Comparison of ENCODE assay signal across 18 mouse cellular contexts in genomic region chr2:6723602-6724001, GRCm38 (mm10).
A peak's percentile ranks its signal among the peaks of the same experiment; 100 is the strongest.
DNase-seq lines count a peak whose midpoint lies in the region; ATAC-seq and TF ChIP-seq lines count a peak whose summit lies in the region.
"Had no signal": no experiment of that assay in that cellular context is flagged by ENCODE, and none has a peak within 500 bp of the region (broad histone marks: within the 10 kb centered on the region; RNA-seq: fewer than 3 reads in every experiment).

No protein-coding gene starts in this region.

- TF ChIP-seq POLR2A in spleen, adult 2 months (IDR thresholded peaks at IDR 0.05; ENCODE audit: low read depth, low read length): no peak
- TF ChIP-seq POLR2A in small intestine, adult 2 months (IDR thresholded peaks at IDR 0.05; ENCODE audit: low read depth, low read length): no peak
- no peak for TF ChIP-seq POLR2A in thymus, adult 2 months (IDR thresholded peaks at IDR 0.05; ENCODE audit: control insufficient read depth, extremely low read depth, insufficient read depth, low read length, poor library complexity)

- H3K9me3 ChIP-seq in liver, embryonic 13.5 days (replicated peaks): no peaks in the 10 kb centered on the region
- no peaks in the 10 kb centered on the region for H3K9me3 ChIP-seq in hindbrain, embryonic 16.5 days (ENCODE audit: control insufficient read depth, low read length)
- H3K9me3 ChIP-seq: embryonic facial prominence, embryonic 15.5 days; limb, embryonic 15.5 days; midbrain, embryonic 12.5 days had no signal

- no peak overlapping the region for H3K4me2 ChIP-seq in liver, embryonic 13.5 days
- H3K4me2 ChIP-seq in hindbrain, embryonic 16.5 days (ENCODE audit: low read length): no peak overlapping the region
- H3K4me2 ChIP-seq: embryonic facial prominence, embryonic 15.5 days; heart, embryonic 11.5 days; hindbrain, embryonic 14.5 days; limb, embryonic 15.5 days; midbrain, embryonic 12.5 days had no signal

- H3K4me1 ChIP-seq in spleen, adult 2 months (ENCODE audit: control insufficient read depth, insufficient read depth, insufficient read length): peaks cover 15% of the 10 kb centered on the region; the same call in 1 of the 2 replicates
- H3K4me1 ChIP-seq in liver, embryonic 13.5 days (replicated peaks): peaks cover 8% of the 10 kb centered on the region
- peaks cover 7% of the 10 kb centered on the region for H3K4me1 ChIP-seq in small intestine, adult 2 months (ENCODE audit: control insufficient read depth, insufficient read depth, insufficient read length, low read length)
- H3K4me1 ChIP-seq in hindbrain, embryonic 16.5 days (ENCODE audit: control insufficient read depth, insufficient read depth, low read depth, low read length): peaks cover 32% of the 10 kb centered on the region
- H3K4me1 ChIP-seq in thymus, adult 2 months (replicated peaks; ENCODE audit: control insufficient read depth, insufficient read depth, low read length): peaks cover 4% of the 10 kb centered on the region

- ATAC-seq in liver, embryonic 13.5 days (ENCODE audit: low read depth): 0 out of 2 replicates have a peak, but pooled peaks have one; percentile 34
- no peak for ATAC-seq in hindbrain, embryonic 16.5 days
- ATAC-seq: Patski had no signal

- no peak for TF ChIP-seq CTCF in spleen, adult 2 months (IDR thresholded peaks at IDR 0.05; ENCODE audit: extremely low read depth, insufficient read depth, insufficient read length, insufficient replicate concordance)
- no peak for TF ChIP-seq CTCF in small intestine, adult 2 months (IDR thresholded peaks at IDR 0.05; ENCODE audit: extremely low read depth, insufficient read length, insufficient replicate concordance, low read depth, low read length)
- no peak for TF ChIP-seq CTCF in thymus, adult 2 months (IDR thresholded peaks at IDR 0.05; ENCODE audit: borderline replicate concordance, control insufficient read depth, extremely low read depth, insufficient read depth, low read length, poor library complexity)

- peak; percentile 48 to 77 for DNase-seq in spleen, adult 2 months (ENCODE audit: low read depth in 1 of 2, low spot score in 2 of 2)
- DNase-seq in spleen, adult 18-20 months: no peak
- DNase-seq in Muller cell, postnatal 12 days (ENCODE audit: inconsistent ontology term): peak; percentile 56
- no peak for DNase-seq in liver, embryonic 13.5 days
- DNase-seq in thymus, adult 2 months: no peak
- no peak for DNase-seq in adrenal gland, postnatal 10 days
- DNase-seq: cerebellum, postnatal 10 days; kidney, postnatal 10 days; right cerebral cortex, postnatal 4 days; thymus, postnatal 4 days had no signal

- no peak overlapping the region for H3K4me3 ChIP-seq in spleen, adult 2 months (ENCODE audit: extremely low read depth, insufficient read depth, insufficient read length)
- no peak overlapping the region for H3K4me3 ChIP-seq in liver, embryonic 13.5 days (replicated peaks)
- no peak overlapping the region for H3K4me3 ChIP-seq in small intestine, adult 2 months (ENCODE audit: low read depth, low read length)
- H3K4me3 ChIP-seq in hindbrain, embryonic 16.5 days (ENCODE audit: low read length): no peak overlapping the region
- H3K4me3 ChIP-seq in thymus, adult 2 months (ENCODE audit: control insufficient read depth, insufficient read depth, low read length): no peak overlapping the region
- H3K4me3 ChIP-seq: embryonic facial prominence, embryonic 15.5 days; limb, embryonic 15.5 days; midbrain, embryonic 12.5 days had no signal

- H3K36me3 ChIP-seq in spleen, adult 2 months (ENCODE audit: control insufficient read depth, insufficient read depth, low read length): no peaks in the 10 kb centered on the region
- H3K36me3 ChIP-seq in liver, embryonic 13.5 days: no peaks in the 10 kb centered on the region
- H3K36me3 ChIP-seq in small intestine, adult 2 months (ENCODE audit: control insufficient read depth, insufficient read depth, low read length): no peaks in the 10 kb centered on the region
- no peaks in the 10 kb centered on the region for H3K36me3 ChIP-seq in hindbrain, embryonic 16.5 days (ENCODE audit: control insufficient read depth, insufficient read depth, low read length)
- H3K36me3 ChIP-seq in thymus, adult 2 months (ENCODE audit: control insufficient read depth, insufficient read depth, low read length): no peaks in the 10 kb centered on the region
- H3K36me3 ChIP-seq: embryonic facial prominence, embryonic 15.5 days; limb, embryonic 15.5 days; midbrain, embryonic 12.5 days had no signal

- H3K27me3 ChIP-seq in spleen, adult 2 months (ENCODE audit: control insufficient read depth, insufficient read depth, low read length): no peaks in the 10 kb centered on the region
- H3K27me3 ChIP-seq in liver, embryonic 13.5 days: no peaks in the 10 kb centered on the region
- H3K27me3 ChIP-seq in small intestine, adult 2 months (ENCODE audit: control insufficient read depth, insufficient read depth, low read length): no peaks in the 10 kb centered on the region
- H3K27me3 ChIP-seq in hindbrain, embryonic 16.5 days (replicated peaks; ENCODE audit: control insufficient read depth, insufficient read depth, low read length): no peaks in the 10 kb centered on the region
- H3K27me3 ChIP-seq in thymus, adult 2 months (ENCODE audit: control insufficient read depth, insufficient read depth, low read length): no peaks in the 10 kb centered on the region
- H3K27me3 ChIP-seq: embryonic facial prominence, embryonic 15.5 days; limb, embryonic 15.5 days; midbrain, embryonic 12.5 days; Patski had no signal

- H3K27ac ChIP-seq in spleen, adult 2 months (ENCODE audit: insufficient read depth, low read length): peak overlapping the region; percentile 46
- H3K27ac ChIP-seq in liver, embryonic 13.5 days: no peak overlapping the region
- H3K27ac ChIP-seq in small intestine, adult 2 months (ENCODE audit: insufficient read depth, low read depth, low read length): peak overlapping the region; percentile 65; the same call in 1 of the 2 replicates
- H3K27ac ChIP-seq in hindbrain, embryonic 16.5 days (ENCODE audit: low read depth, low read length): no peak overlapping the region
- no peak overlapping the region; the same call in 1 of the 2 replicates for H3K27ac ChIP-seq in thymus, adult 2 months (ENCODE audit: control insufficient read depth, insufficient read depth, low read length)
- H3K27ac ChIP-seq: embryonic facial prominence, embryonic 15.5 days had no signal

- 6% methylated on average over 2 of the region's 2 CpGs for WGBS in spleen, adult 2 months
- WGBS in liver, embryonic 13.5 days (ENCODE audit: insufficient replicate concordance): 18% methylated on average over 2 of the region's 2 CpGs
- WGBS in small intestine, adult 2 months: 51% methylated on average over 2 of the region's 2 CpGs
- 70% methylated on average over 2 of the region's 2 CpGs for WGBS in hindbrain, embryonic 16.5 days
- 21% methylated on average over 2 of the region's 2 CpGs for WGBS in thymus, adult 2 months

- H3K9ac ChIP-seq in liver, embryonic 13.5 days: no peak overlapping the region
- H3K9ac ChIP-seq in hindbrain, embryonic 16.5 days (ENCODE audit: low read depth, low read length): no peak overlapping the region
- H3K9ac ChIP-seq: embryonic facial prominence, embryonic 15.5 days; hindbrain, embryonic 14.5 days; limb, embryonic 15.5 days; midbrain, embryonic 12.5 days had no signal

Comparison
In these comparisons a context has a peak if more than half of its experiments do, and no peak if none do; other contexts are left out.
1. DNase-seq: peak in spleen, adult 2 months (2 of 2) and Muller cell, postnatal 12 days (single experiment); none in spleen, adult 18-20 months (0 of 2), liver, embryonic 13.5 days (single experiment), thymus, adult 2 months (single experiment) and adrenal gland, postnatal 10 days (single experiment).
2. H3K27ac ChIP-seq: peak in spleen, adult 2 months (single experiment) and small intestine, adult 2 months (single experiment); none in liver, embryonic 13.5 days (single experiment), hindbrain, embryonic 16.5 days (single experiment) and thymus, adult 2 months (single experiment).